Mouse (Mus musculus) myocyte (in vitro differentiated cells): ENCODE data around the gene Tmem189.

ENCODE experiments used
- E2F4 ChIP-seq: IDR thresholded peaks from one replicate; pipeline ENCODE4 v1.6.1; 2011; ENCODE audit warnings: mild to moderate bottlenecking, control low read depth, moderate library complexity; ENCODE audit not compliant: insufficient read depth
- POLR2A ChIP-seq: IDR thresholded peaks from one replicate; pipeline ENCODE4 v1.6.1; 2011; ENCODE audit warnings: low read depth, mild to moderate bottlenecking, control low read depth, moderate library complexity; ENCODE audit not compliant: insufficient read length
- POLR2AphosphoS2 ChIP-seq: IDR thresholded peaks from one replicate; pipeline ENCODE4 v1.6.1; 2011; ENCODE audit warnings: low read depth, control low read depth; ENCODE audit not compliant: insufficient read length
- TCF3 ChIP-seq: IDR thresholded peaks from one replicate; pipeline ENCODE4 v1.6.1; 2011; ENCODE audit warnings: low read depth, control low read depth; ENCODE audit not compliant: insufficient read length

DNA sequence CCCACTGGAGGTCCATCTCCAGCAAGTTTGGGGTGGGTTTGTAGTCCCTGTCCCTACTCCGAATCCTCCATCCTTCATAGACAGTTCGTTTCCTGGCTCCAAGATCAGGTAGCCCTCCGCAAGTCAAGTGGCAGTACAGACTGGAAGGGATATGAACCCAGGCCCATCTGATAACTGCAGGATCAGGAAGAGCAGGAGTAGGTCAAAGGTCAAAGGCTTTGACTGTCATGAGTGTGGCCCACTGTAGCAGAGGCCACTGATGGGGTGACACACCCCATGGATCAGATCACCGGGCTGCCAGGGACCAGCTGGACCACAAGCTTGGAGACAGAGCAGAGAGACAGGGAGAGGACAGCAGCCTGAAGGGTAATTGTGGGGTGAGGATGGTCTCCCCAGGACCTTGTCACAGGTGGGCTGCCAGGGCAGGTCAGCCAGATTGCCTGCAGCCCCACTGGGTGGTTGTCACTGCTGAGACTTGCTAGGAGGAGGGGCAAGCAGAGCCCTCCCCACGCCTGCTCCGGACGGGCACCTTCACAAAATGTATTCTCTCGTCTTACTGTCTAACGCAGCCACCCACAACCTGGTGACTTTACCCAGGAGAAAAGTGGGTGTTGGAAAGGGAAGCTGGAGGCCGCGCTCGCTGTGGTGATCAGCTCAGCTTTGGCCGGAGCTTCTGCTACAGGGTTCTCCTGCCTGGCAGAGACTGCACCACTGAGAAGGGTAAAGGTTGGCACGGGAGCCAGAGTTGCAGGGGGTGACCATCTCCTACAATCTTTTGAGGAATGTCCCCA, 2.4 kb upstream of the Tmem189 start:
- peak; percentile 64 for TF ChIP-seq POLR2AphosphoS2
- TF ChIP-seq POLR2A, result peak; percentile 53
- TF ChIP-seq E2F4, result no peak
- no peak for TF ChIP-seq TCF3
